ENCODE assay signal across 30 mouse cellular contexts in the genomic region with DNA sequence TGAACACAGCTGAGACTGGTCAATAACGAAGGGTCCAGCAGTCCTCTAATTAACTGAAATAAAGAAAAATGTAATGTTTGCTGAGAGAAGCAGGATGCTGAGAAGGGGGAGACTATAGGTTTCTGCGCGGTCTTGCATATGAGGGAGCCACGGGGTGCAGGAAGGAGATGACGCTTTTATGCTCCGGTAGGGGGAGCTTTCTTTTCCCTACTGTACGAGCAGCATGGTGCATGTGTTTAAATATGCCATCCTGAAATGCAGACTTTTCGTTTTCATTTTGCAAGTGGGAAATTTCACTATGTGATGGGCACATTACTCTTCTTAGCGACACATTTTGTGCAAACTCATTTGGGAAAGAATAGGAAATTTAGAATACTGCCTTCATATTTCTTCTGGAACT.
DNase-seq lines count a peak whose midpoint lies in the region; ATAC-seq and TF ChIP-seq lines count a peak whose summit lies in the region.
"Had no signal": no experiment of that assay in that cellular context is flagged by ENCODE, and none has a peak within 500 bp of the region (broad histone marks: within the 10 kb centered on the region; RNA-seq: fewer than 3 reads in every experiment).

No protein-coding gene starts in this region.

- H3K4me1 ChIP-seq in forebrain, embryonic 14.5 days (ENCODE audit: control insufficient read depth, insufficient read depth, low read length) = no peaks in the 10 kb centered on the region
- H3K4me1 ChIP-seq in forebrain, embryonic 15.5 days = no peaks in the 10 kb centered on the region
- H3K4me1 ChIP-seq: embryonic facial prominence, embryonic 12.5 days; heart, embryonic 13.5 days; hindbrain, embryonic 12.5 days; limb, embryonic 13.5 days; lung, embryonic 15.5 days; midbrain, embryonic 10.5 days; neural tube, embryonic 12.5 days had no signal

- H3K4me3 ChIP-seq in forebrain, embryonic 14.5 days (ENCODE audit: low read depth, low read length) = no peak overlapping the region
- H3K4me3 ChIP-seq in forebrain, embryonic 15.5 days = no peak overlapping the region
- no peak overlapping the region for H3K4me3 ChIP-seq in layer of hippocampus, adult 2 months
- H3K4me3 ChIP-seq: embryonic facial prominence, embryonic 12.5 days; heart, adult 2 months; heart, embryonic 13.5 days; hindbrain, embryonic 12.5 days; limb, embryonic 13.5 days; lung, embryonic 15.5 days; midbrain, embryonic 10.5 days; myocyte; neural tube, embryonic 12.5 days had no signal

- 80% methylated on average over 9 of the region's 9 CpGs for WGBS in forebrain, embryonic 14.5 days
- WGBS in forebrain, embryonic 15.5 days = 76% methylated on average over 9 of the region's 9 CpGs

- H3K9ac ChIP-seq in forebrain, embryonic 14.5 days (ENCODE audit: low read length) = no peak overlapping the region
- no peak overlapping the region for H3K9ac ChIP-seq in forebrain, embryonic 15.5 days (replicated peaks)
- H3K9ac ChIP-seq: embryonic facial prominence, embryonic 12.5 days; heart, embryonic 13.5 days; hindbrain, embryonic 12.5 days; limb, embryonic 13.5 days; lung, embryonic 15.5 days; neural tube, embryonic 12.5 days had no signal

- H3K27me3 ChIP-seq in forebrain, embryonic 14.5 days (replicated peaks; ENCODE audit: control insufficient read depth, insufficient read depth, low read length) = no peaks in the 10 kb centered on the region
- no peaks in the 10 kb centered on the region for H3K27me3 ChIP-seq in forebrain, embryonic 15.5 days
- H3K27me3 ChIP-seq: CH12.LX; embryonic facial prominence, embryonic 12.5 days; heart, embryonic 13.5 days; hindbrain, embryonic 12.5 days; limb, embryonic 13.5 days; lung, embryonic 15.5 days; neural tube, embryonic 12.5 days had no signal

- H3K9me3 ChIP-seq in forebrain, embryonic 14.5 days (replicated peaks; ENCODE audit: control insufficient read depth, low read length) = no peaks in the 10 kb centered on the region
- H3K9me3 ChIP-seq in forebrain, embryonic 15.5 days = no peaks in the 10 kb centered on the region
- H3K9me3 ChIP-seq: embryonic facial prominence, embryonic 12.5 days; heart, embryonic 13.5 days; limb, embryonic 13.5 days; lung, embryonic 15.5 days; midbrain, embryonic 10.5 days; neural tube, embryonic 12.5 days had no signal

- no peak overlapping the region for H3K4me2 ChIP-seq in forebrain, embryonic 14.5 days (ENCODE audit: low read length)
- H3K4me2 ChIP-seq in forebrain, embryonic 15.5 days (replicated peaks) = no peak overlapping the region
- H3K4me2 ChIP-seq: embryonic facial prominence, embryonic 12.5 days; heart, embryonic 13.5 days; hindbrain, embryonic 12.5 days; limb, embryonic 13.5 days; liver, embryonic 11.5 days; lung, embryonic 15.5 days; neural tube, embryonic 12.5 days had no signal

- ATAC-seq in forebrain, embryonic 14.5 days = no peak
- no peak for ATAC-seq in forebrain, embryonic 15.5 days (replicated peaks)
- ATAC-seq: intestine, postnatal 0 days; midbrain, embryonic 16.5 days had no signal

- DNase-seq in forebrain, embryonic 14.5 days (ENCODE audit: low spot score) = peak; percentile 13
- DNase-seq in layer of hippocampus, adult 2 months (ENCODE audit: low spot score in 2 of 2) = no peak
- DNase-seq in layer of hippocampus, postnatal 25 days (ENCODE audit: extremely low spot score in 1 of 2, low spot score in 1 of 2) = no peak
- DNase-seq in ES-CJ7 (ENCODE audit: low read depth, low spot score) = peak; percentile 14
- DNase-seq in telencephalon, adult 2 months (ENCODE audit: low read depth, low spot score) = peak; percentile 18
- DNase-seq in gastrocnemius, postnatal 14 days = no peak
- DNase-seq: adrenal gland, adult 8-10 months; cerebellum, adult 11 months; cerebellum, adult 9-10 months; cerebellum, postnatal 36 days; embryo, embryonic 11 days; gastrocnemius, postnatal 36 days; heart, adult 2 months; heart, postnatal 10 days; kidney, adult 9 months; kidney, postnatal 10 days; layer of hippocampus, adult 9-11 months had no signal

- no peaks in the 10 kb centered on the region for H3K36me3 ChIP-seq in forebrain, embryonic 14.5 days (ENCODE audit: control insufficient read depth, insufficient read depth, low read length)
- H3K36me3 ChIP-seq in forebrain, embryonic 15.5 days = no peaks in the 10 kb centered on the region
- H3K36me3 ChIP-seq: embryonic facial prominence, embryonic 12.5 days; heart, embryonic 13.5 days; hindbrain, embryonic 12.5 days; limb, embryonic 13.5 days; lung, embryonic 15.5 days; midbrain, embryonic 10.5 days; neural tube, embryonic 12.5 days had no signal

- no peak overlapping the region for H3K27ac ChIP-seq in forebrain, embryonic 14.5 days (ENCODE audit: low read depth, low read length)
- no peak overlapping the region for H3K27ac ChIP-seq in forebrain, embryonic 15.5 days (replicated peaks)
- no peak overlapping the region for H3K27ac ChIP-seq in layer of hippocampus, adult 2 months
- H3K27ac ChIP-seq: embryonic facial prominence, embryonic 12.5 days; heart, adult 2 months; heart, embryonic 13.5 days; hindbrain, embryonic 12.5 days; limb, embryonic 13.5 days; lung, embryonic 15.5 days; midbrain, embryonic 10.5 days; neural tube, embryonic 12.5 days had no signal

- intact Hi-C loops in gastrocnemius, postnatal 14 days (cut with DNase I; ENCODE audit: low total_unique reads) = no loop called here

- peak; percentile 59 for TF ChIP-seq CTCF in layer of hippocampus, adult 2 months (conservative IDR thresholded peaks at IDR 0.05)

Comparison
In these comparisons a context has a peak if more than half of its experiments do, and no peak if none do; other contexts are left out.
1. DNase-seq: peak in forebrain, embryonic 14.5 days (single experiment), ES-CJ7 (single experiment) and telencephalon, adult 2 months (single experiment); none in layer of hippocampus, adult 2 months (0 of 2), layer of hippocampus, postnatal 25 days (0 of 2) and gastrocnemius, postnatal 14 days (single experiment).